Mouse (Mus musculus) heart, embryonic 11.5 days (tissue): ENCODE results near the gene Pde10a. TPM values are rescaled to one million over a fixed set of nuclear protein-coding genes. Genes with fewer than 3 reads are reported as not detected.
A peak's percentile ranks its signal among the peaks of the same experiment; 100 is the strongest.

ENCODE experiments used
- ATAC-seq: fragments of 200-750 bp; cut with Nextera tagmentation; replicated peaks from 2 replicates; pipeline ENCODE4 v1.8.0; 2017; ENCODE audit warnings: moderate library complexity; ENCODE audit not compliant: insufficient number of reproducible peaks, low FRiP score, low TSS enrichment
- H3K27ac ChIP-seq: fragments of 300-500 bp; sonication (generic); 2 replicates; pipeline ENCODE4 v1.5.1; 2014; ENCODE audit warnings: mild to moderate bottlenecking, low read depth, low read length
- H3K27me3 ChIP-seq: fragments of 300-500 bp; sonication (generic); 2 replicates; pipeline ENCODE4 v1.6.1; 2014; ENCODE audit warnings: mild to moderate bottlenecking, low read length, mixed read lengths; ENCODE audit not compliant: control insufficient read depth, insufficient read depth
- H3K36me3 ChIP-seq: fragments of 300-500 bp; sonication (generic); 2 replicates; pipeline ENCODE4 v1.6.1; 2014; ENCODE audit warnings: mild to moderate bottlenecking, low read length, moderate library complexity, mixed read lengths; ENCODE audit not compliant: control insufficient read depth, insufficient read depth
- H3K4me1 ChIP-seq: fragments of 300-500 bp; sonication (generic); 2 replicates; pipeline ENCODE4 v1.6.1; 2014; ENCODE audit warnings: low read length; ENCODE audit not compliant: control insufficient read depth, insufficient read depth
- H3K4me2 ChIP-seq: fragments of 300-500 bp; sonication (generic); 2 replicates; pipeline ENCODE4 v1.6.1; 2014; ENCODE audit warnings: mild to moderate bottlenecking, moderate library complexity
- H3K4me3 ChIP-seq: fragments of 300-500 bp; sonication (generic); 2 replicates; pipeline ENCODE4 v1.5.1; 2014; ENCODE audit warnings: low read depth, low read length
- H3K9ac ChIP-seq: fragments of 300-500 bp; sonication (generic); 2 replicates; pipeline ENCODE4 v1.6.1; 2014; ENCODE audit warnings: mild to moderate bottlenecking, low read depth, low read length, moderate library complexity
- H3K9me3 ChIP-seq: fragments of 300-500 bp; sonication (generic); replicated peaks from 2 replicates; pipeline ENCODE4 v1.6.1; 2016; ENCODE audit warnings: low read length; ENCODE audit not compliant: control insufficient read depth
- WGBS: fragments of 180-500 bp; shearing (Covaris S2); extraction: QIAGEN DNeasy Blood & Tissue Kit; methylation state at CpG from one replicate; pipeline ENCODE4 v1.1.7; 2014; ENCODE audit not compliant: insufficient replicate concordance; 5-methylcytosine and 5-hydroxymethylcytosine counted together
- polyA plus RNA-seq: library from polyadenylated mRNA; unstranded; fragments of >200 nt; fragmentation: Nextera tagmentation; extraction: Ambion mirVana; gene quantifications from 2 replicates; pipeline ENCODE4 v1.2.1, GENCODE M21; 2014

Gene Pde10a
- polyA plus RNA-seq, 1 experiment from 2014 or later, result 4.1 TPM

DNA sequence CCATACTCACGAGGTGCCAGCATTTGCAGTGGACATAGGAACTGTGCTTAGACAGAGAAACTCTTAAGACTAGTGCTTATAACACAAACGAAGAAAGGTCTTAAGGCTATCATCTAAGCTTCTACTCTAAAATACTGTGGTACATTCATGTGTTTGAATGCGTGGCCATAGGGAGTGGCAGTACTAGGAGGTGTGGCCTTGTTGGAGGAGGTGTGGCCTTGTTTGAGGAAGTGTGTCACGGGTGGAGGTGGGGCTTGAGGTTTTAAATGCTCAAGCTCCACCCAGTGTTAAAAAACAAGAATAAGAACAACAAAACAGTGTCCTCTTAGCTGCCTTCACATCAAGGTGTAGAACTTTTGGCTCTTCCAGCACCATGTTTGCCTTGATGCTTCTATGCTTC, 31.7 kb upstream of the Pde10a start:
- H3K4me2 ChIP-seq, result no peak overlapping the region
- no peak overlapping the region for H3K9ac ChIP-seq
- no peaks in the 10 kb centered on the region for H3K4me1 ChIP-seq
- H3K27ac ChIP-seq, result no peak overlapping the region
- no peak overlapping the region for H3K4me3 ChIP-seq
- no peaks in the 10 kb centered on the region for H3K9me3 ChIP-seq
- ATAC-seq, result no peak
- 80% methylated on average over 4 of the region's 4 CpGs for WGBS
- H3K36me3 ChIP-seq, result no peaks in the 10 kb centered on the region
- H3K27me3 ChIP-seq, result peaks cover 9% of the 10 kb centered on the region

DNA sequence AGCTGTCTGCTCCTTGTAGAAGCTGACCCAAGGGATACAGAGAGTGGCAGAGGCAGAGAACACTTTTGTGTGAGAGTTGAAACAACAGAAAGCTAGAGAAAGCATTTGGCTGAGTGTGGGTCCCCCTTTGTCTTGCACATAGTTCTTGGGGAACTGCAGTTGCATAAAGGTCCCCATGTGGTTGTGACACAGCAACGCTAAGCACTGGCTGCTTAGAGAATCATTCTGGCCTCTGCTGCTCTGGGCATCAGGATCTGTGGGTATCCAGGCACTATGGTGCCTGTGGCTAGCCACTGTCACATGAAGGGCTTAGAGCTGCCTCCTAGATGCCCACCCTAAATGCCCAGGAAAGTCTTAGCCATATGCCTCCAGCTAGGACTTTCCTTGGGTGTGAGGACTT, 27.0 kb upstream of the Pde10a start:
- H3K4me2 ChIP-seq, result no peak overlapping the region
- 77% methylated on average over 1 of the region's 1 CpGs for WGBS
- ATAC-seq, result no peak
- no peak overlapping the region for H3K9ac ChIP-seq
- H3K4me3 ChIP-seq, result no peak overlapping the region
- H3K36me3 ChIP-seq, result no peaks in the 10 kb centered on the region
- no peaks in the 10 kb centered on the region for H3K9me3 ChIP-seq
- no peaks in the 10 kb centered on the region for H3K4me1 ChIP-seq
- peaks cover 12% of the 10 kb centered on the region for H3K27me3 ChIP-seq
- H3K27ac ChIP-seq, result no peak overlapping the region

DNA sequence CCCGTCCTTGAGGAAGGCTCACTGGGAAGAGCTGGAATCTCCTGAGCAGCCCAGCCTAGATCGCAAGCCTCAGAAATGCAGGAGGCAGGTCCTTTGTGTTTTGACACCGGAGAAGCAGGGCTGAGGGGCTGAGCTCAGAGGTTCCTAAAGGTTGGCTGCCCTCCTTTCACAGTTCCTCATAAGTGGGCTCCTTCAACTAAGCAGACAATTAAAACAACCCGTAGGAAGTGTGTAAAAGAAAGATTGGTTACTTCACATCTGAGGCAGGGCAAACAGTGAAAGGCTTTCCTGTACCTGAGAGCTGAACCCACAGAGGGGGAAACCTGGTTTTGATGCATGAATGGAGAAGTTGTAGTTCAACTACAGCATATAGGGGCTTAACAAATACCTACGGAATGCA, 26.5 kb upstream of the Pde10a start:
- H3K4me2 ChIP-seq, result no peak overlapping the region
- H3K27ac ChIP-seq, result no peak overlapping the region
- H3K4me3 ChIP-seq, result no peak overlapping the region
- WGBS, result 55% methylated on average over 5 of the region's 5 CpGs
- H3K27me3 ChIP-seq, result peaks cover 12% of the 10 kb centered on the region
- no peaks in the 10 kb centered on the region for H3K36me3 ChIP-seq
- ATAC-seq, result no peak
- no peaks in the 10 kb centered on the region for H3K9me3 ChIP-seq
- H3K4me1 ChIP-seq, result no peaks in the 10 kb centered on the region
- no peak overlapping the region for H3K9ac ChIP-seq

DNA sequence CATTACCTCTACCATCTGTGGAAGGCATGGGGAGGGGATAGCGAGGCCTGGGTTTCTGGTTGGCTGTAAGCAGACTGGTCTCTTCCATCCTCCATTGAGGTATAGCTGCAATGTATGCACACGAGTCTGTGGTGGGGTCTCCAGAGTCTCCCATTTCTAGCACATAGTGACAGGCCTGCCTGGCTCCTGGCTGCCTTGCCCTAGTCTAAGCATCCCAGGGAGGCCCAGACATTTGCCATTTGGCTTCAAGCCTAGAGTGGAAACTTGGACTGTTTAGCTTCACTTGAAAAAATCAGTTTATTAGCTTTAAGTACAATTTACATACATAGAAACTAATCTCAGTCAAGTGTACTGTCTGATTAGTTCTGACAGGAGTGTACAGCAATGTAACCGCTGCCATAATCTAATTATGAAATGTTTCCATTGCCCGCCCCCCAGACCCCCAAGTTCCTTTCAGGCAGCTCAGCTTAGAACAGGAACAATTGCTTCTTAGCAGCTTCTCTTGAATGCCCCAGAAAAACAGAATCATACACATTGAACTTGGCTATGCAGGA, 25.5 kb upstream of the Pde10a start:
- H3K27ac ChIP-seq, result no peak overlapping the region
- WGBS, result 70% methylated on average over 4 of the region's 4 CpGs
- no peak overlapping the region for H3K4me2 ChIP-seq
- peaks cover 12% of the 10 kb centered on the region for H3K27me3 ChIP-seq
- H3K36me3 ChIP-seq, result no peaks in the 10 kb centered on the region
- H3K9me3 ChIP-seq, result no peaks in the 10 kb centered on the region
- H3K4me1 ChIP-seq, result no peaks in the 10 kb centered on the region
- no peak overlapping the region for H3K4me3 ChIP-seq
- no peak overlapping the region for H3K9ac ChIP-seq
- no peak for ATAC-seq

DNA sequence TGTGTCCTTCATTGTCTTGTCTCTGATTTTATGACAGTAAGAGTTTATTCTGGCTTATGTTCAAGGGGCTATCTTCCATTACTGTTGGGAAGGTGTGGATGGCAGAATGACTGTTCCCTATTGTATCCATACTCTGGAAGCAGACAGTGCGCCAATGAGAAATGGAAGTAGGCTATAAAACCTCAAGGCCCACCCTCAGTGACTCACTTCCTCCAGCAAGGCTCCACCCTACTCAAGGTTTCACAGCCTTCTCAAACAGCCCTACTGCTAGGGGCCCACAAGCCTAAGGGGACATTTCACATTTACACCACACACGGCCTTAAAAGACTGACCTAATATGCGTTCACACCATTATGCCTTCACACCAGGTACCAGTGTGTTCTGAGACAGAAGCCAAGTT, 20.8 kb upstream of the Pde10a start:
- Histone ChIP-seq H3K9me3 (no peaks in the 10 kb centered on the region), H3K4me3 (no peak overlapping the region), H3K4me1 (peaks cover 25% of the 10 kb centered on the region), H3K36me3 (no peaks in the 10 kb centered on the region), H3K27ac (no peak overlapping the region), H3K4me2 (no peak overlapping the region), H3K27me3 (peaks cover 3% of the 10 kb centered on the region; the same call in 1 of the 2 replicates), H3K9ac (no peak overlapping the region)
- WGBS, result 85% methylated on average over 3 of the region's 3 CpGs
- no peak for ATAC-seq

DNA sequence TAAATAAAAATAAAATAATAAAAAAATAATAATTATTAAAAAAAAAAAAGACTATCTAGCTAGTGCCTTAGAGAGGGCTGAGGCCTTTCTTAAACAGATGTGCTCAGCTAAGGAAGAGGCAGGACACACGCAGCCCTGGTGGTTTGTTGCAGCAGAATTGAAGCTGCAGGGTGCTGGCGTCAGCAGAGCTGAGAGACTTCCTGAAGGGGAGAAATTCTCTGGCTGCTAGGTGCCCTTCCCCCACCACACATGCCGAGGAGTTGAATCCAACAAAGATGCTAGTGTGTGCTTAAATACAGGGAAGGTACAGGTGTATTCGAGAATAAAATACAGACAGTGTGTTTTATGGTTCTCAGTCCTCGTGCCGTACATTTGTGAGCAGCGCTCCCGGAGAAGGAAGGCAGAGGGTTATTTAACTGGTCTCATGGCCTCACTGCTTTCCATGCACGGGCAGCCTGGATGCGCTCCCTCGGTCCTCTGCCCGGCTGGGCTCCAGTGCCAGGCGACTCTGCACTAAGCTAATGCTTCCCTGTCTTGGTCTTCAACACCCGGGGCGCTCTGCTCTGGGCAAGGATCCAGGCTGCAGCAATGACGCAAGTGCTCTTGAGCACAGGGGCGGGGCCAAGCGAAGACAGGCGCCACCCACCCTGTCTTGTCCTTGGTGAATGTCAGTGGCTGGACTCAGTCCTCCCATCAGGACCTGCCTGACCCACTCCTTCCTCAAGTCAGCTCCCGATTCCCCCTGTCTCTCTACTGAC, 19.3 kb upstream of the Pde10a start:
- H3K27ac ChIP-seq, result no peak overlapping the region
- H3K27me3 ChIP-seq, result peaks cover 3% of the 10 kb centered on the region; the same call in 1 of the 2 replicates
- no peaks in the 10 kb centered on the region for H3K36me3 ChIP-seq
- 0 out of 2 replicates have a peak overlapping the region, but pooled peaks have one; percentile 49 for H3K9ac ChIP-seq
- peak overlapping the region; percentile 80 for H3K4me2 ChIP-seq
- WGBS, result 2% methylated on average over 20 of the region's 20 CpGs
- peak; percentile 73 for ATAC-seq
- H3K4me1 ChIP-seq, result peaks cover 25% of the 10 kb centered on the region
- peak overlapping the region; percentile 37 for H3K4me3 ChIP-seq
- H3K9me3 ChIP-seq, result no peaks in the 10 kb centered on the region

DNA sequence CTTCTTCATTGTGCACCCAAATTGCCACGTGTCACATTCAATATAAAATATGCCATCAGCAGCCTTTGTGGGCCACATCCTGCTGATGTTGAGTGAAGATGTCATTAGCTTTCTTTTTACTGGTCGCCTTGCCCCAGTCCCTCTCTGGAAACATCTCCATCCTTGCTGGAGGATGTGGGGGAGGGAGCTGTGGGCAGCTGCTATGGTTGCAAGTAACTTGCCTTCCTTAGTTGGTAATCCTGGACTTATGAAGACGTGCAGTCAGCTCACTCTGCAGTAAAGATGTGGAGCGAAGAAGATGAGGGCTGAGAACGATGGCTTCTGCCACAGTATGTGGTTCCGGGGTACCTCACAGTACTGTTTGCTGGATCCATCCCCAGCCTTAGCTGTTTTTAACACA, 18.4 kb upstream of the Pde10a start:
- 61% methylated on average over 6 of the region's 6 CpGs for WGBS
- Histone ChIP-seq H3K4me3 (no peak overlapping the region), H3K36me3 (no peaks in the 10 kb centered on the region), H3K9ac (no peak overlapping the region), H3K4me1 (peaks cover 25% of the 10 kb centered on the region), H3K9me3 (no peaks in the 10 kb centered on the region), H3K27me3 (no peaks in the 10 kb centered on the region), H3K27ac (no peak overlapping the region), H3K4me2 (no peak overlapping the region)
- ATAC-seq, result no peak

DNA sequence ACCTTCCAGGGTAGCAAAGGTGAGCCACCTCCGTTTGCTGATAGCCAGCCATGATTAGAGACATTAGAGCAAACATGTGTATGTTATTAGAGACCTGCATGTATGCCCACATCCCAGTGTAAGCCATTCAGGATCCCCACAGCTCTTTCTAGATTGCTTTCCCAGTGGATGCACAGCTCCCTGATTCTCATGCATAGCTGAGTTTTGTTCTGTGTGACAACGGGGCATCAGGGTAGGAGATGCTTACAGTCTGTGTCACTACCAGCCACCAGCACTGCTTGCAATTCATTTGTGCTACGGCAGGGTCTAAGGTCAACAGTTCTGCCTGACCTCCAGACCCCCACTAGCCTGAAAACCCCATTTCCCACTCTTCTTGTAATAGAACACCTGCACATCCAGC, 17.5 kb upstream of the Pde10a start:
- peak overlapping the region; percentile 51; the same call in 1 of the 2 replicates for H3K4me2 ChIP-seq
- ATAC-seq, result no peak
- H3K27me3 ChIP-seq, result no peaks in the 10 kb centered on the region
- WGBS, result 22% methylated on average over 3 of the region's 3 CpGs
- H3K9ac ChIP-seq, result no peak overlapping the region
- H3K36me3 ChIP-seq, result no peaks in the 10 kb centered on the region
- H3K9me3 ChIP-seq, result no peaks in the 10 kb centered on the region
- H3K4me3 ChIP-seq, result no peak overlapping the region; the same call in 1 of the 2 replicates
- peaks cover 25% of the 10 kb centered on the region for H3K4me1 ChIP-seq
- no peak overlapping the region for H3K27ac ChIP-seq
